Mouse (Mus musculus) lung, postnatal 4 days (tissue): ENCODE measurements around the gene Pnpla1.
"Not testable (repeated sequence)": the region's sequence is repeated elsewhere in the genome, so short reads cannot be mapped to it uniquely, and the experiment has no call there.

Experiments
- DNase-seq, 2 experiments: peaks; one replicate each; pipeline ENCODE4 v3.0.0; 2021

Pnpla1 gene

GRCm38 (mm10) chr17:28858205-28858604 is at the start of gene Pnpla1:
Pnpla1 (plus strand) TSS chr17:28858411.
- peak; percentile 44 to 62 for DNase-seq

- no peak for DNase-seq
Measured at GRCm38 (mm10) chr17:28808714-28809113, 49.5 kb upstream of the Pnpla1 start.

GRCm38 (mm10) chr17:28809175-28809831 is 48.9 kb upstream of the Pnpla1 start:
- DNase-seq: no peak

- no peak for DNase-seq
Measured at GRCm38 (mm10) chr17:28812345-28812744, 45.9 kb upstream of the Pnpla1 start.

GRCm38 (mm10) chr17:28814529-28815097 is 43.6 kb upstream of the Pnpla1 start:
- DNase-seq: no peak

GRCm38 (mm10) chr17:28815384-28816004 is 42.7 kb upstream of the Pnpla1 start:
- DNase-seq: no peak

GRCm38 (mm10) chr17:28816326-28816725 is 41.9 kb upstream of the Pnpla1 start:
- DNase-seq: not testable (repeated sequence)

GRCm38 (mm10) chr17:28816875-28817811 is 41.1 kb upstream of the Pnpla1 start:
- no peak for DNase-seq

- no peak for DNase-seq
Measured at GRCm38 (mm10) chr17:28820189-28820588, 38.0 kb upstream of the Pnpla1 start.

GRCm38 (mm10) chr17:28823004-28823745 is 35.0 kb upstream of the Pnpla1 start:
- no peak for DNase-seq

GRCm38 (mm10) chr17:28823749-28824148 is 34.5 kb upstream of the Pnpla1 start:
- no peak for DNase-seq

- DNase-seq: no peak
Measured at GRCm38 (mm10) chr17:28824896-28825295, 33.3 kb upstream of the Pnpla1 start.

- DNase-seq: no peak
Measured at GRCm38 (mm10) chr17:28825359-28826041, 32.7 kb upstream of the Pnpla1 start.

- no peak for DNase-seq
Measured at GRCm38 (mm10) chr17:28827665-28828231, 30.5 kb upstream of the Pnpla1 start.

GRCm38 (mm10) chr17:28829120-28829519 is 29.1 kb upstream of the Pnpla1 start:
- no peak for DNase-seq

GRCm38 (mm10) chr17:28831065-28831464 is 27.1 kb upstream of the Pnpla1 start:
- DNase-seq: no peak

GRCm38 (mm10) chr17:28832040-28832439 is 26.2 kb upstream of the Pnpla1 start:
- no peak for DNase-seq

- no peak for DNase-seq
Measured at GRCm38 (mm10) chr17:28832875-28833274, 25.3 kb upstream of the Pnpla1 start.

GRCm38 (mm10) chr17:28834676-28835075 is 23.5 kb upstream of the Pnpla1 start:
- peak; percentile 21 to 73 for DNase-seq

GRCm38 (mm10) chr17:28837840-28838239 is 20.4 kb upstream of the Pnpla1 start:
- no peak for DNase-seq

GRCm38 (mm10) chr17:28841947-28842346 is 16.3 kb upstream of the Pnpla1 start:
- not testable (repeated sequence) for DNase-seq
